Mouse (Mus musculus) lung, postnatal 36 days (tissue): Measurements from ENCODE around the gene Sigirr.

ENCODE experiments used
- DNase-seq: peaks from one replicate; pipeline ENCODE4 v3.0.0; 2022; ENCODE audit warnings: mixed read lengths

The Sigirr gene

DNA sequence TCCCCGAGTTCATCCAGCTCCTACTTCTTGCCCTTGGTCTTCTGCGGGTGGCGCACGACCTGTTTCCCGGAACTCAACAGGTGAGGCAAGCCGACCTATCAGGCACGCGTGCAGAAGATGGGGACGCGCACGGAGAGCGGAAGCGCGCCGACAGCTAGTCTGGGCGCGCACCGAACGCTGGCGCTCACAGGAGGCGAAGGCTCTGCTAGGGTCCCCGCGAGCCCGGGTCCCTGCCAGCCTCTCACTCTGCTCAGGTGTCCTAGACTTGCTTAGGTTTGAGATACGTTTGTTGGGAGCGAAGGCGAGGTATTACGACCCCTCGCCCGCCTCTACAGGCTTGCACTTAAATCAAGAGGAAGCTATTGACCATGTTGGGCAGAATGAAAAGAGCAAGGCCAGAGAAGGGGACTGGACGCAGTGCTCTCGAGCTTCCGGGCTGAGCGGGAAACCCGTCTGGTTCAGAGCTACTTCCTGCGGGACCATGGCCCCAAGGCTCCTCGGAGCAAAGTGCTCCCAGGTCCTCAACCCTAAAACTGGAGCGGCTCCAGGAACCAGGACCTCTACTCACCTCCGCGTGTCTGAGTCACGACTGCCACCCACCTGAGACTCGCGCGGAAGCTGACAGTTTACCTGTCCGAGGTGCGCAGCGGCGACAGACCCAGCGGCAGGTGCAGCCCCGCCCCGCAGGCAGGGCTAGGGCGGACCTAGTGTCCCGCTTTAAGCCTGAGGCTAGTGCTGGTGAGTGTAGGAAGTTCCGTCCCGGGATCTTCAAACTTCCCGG lies at the start of gene Sigirr:
TSS of gene Sigirr (minus strand) at position 662 of the 781 bp plus-strand sequence.
- peak; percentile 72 for DNase-seq

DNA sequence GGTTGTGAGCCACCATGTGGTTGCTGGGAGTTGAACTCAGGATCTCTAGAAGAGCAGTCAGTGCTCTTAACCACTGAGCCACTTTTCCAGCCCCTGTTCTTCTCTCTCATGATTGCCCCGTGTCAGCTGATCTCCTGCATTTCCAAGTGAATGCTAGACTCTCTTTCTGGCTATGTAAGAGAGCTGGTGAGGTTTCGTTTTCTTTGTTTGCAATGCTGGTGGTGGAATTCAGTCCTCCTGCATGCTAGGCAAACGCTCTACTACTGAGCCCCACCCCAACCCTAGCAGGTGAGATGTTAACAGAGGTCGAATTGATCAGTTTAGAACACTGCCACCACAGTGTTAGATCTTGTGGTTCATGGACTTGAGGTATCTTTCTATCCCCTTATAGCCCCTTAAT lies 48.3 kb upstream of the Sigirr start:
- no peak for DNase-seq

DNA sequence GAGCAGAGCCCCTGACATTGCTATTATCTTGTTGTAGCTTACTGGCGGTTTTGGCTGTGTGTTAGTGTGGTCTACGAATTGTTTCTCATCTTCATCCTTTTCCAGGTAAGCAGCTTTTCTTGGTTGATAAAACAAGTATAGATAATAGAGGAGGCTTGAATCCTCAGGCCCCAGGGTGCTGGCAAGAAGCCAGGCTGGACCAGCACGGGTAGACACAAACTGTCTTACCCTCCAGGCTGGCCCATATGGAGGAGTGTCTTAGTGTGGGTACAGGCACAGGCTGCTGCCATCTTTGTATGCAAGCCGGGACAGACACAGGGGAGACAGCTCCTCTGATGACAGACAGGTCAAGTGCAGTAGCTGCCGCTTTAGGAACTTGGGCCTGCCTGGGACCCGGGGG lies 46.7 kb upstream of the Sigirr start:
- no peak for DNase-seq

DNA sequence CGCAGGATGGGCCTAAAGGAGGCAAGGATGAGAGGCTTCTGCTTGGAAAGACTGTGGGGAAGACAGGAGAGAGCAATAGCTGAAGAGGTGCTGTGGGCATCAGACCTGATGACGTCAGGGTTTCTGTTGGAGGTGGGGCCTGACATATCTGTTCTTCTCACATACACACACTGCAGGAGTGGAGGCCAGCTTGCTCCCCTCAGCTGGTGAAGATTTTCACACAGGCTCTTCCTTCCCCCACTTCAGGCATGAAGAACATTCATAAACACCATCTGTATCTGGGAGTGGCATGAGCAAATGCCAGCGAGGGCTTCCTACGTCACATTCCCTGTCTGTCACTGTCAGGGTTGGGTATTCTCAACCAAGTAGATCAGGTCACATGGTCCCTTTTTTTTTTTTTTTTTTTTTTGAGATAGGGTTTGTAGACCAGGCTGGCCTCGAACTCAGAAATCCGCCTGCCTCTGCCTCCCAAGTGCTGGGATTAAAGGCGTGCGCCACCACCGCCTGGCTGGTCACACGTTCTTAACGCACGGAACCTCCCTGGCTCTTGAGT lies 45.7 kb upstream of the Sigirr start:
- no peak for DNase-seq

DNA sequence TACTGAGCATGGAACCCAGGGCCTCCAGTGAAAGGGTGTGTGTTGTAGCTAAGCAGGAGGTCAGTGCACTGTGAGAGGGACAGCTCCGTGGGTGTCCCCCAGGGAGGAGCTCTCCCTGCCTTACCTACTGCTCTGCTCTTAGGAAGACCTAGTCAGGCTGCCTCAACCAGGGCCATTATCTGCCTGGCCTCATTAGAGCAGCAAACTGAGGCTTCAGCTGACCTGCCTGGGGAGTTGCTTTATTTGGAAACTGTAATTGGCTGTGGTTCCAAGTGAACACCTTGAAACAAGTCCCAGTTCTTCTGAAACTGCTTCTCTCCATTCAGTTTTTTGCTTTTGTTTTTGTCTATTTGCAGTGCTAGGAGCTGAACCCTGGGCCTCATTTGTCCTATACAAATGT lies 45.0 kb upstream of the Sigirr start:
- DNase-seq = no peak

DNA sequence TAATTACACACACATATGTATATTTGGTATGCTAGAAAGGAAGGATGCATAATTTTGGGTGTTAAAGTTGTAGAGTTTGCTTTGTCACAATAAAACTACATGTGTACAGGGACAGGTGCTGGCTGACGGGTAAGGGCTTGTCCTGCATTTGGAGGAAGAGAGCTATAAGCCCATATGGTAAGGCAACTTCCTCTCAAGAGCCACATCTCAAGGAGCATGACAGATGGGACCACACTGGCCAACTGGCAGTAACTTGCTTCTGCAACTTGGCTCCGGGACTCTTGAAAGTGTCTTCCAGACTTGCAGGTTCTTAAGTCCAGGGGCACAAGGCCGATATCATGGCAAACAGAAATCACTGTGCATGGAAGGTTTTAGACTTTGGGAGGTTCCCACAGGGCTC lies 44.3 kb upstream of the Sigirr start:
- no peak for DNase-seq

DNA sequence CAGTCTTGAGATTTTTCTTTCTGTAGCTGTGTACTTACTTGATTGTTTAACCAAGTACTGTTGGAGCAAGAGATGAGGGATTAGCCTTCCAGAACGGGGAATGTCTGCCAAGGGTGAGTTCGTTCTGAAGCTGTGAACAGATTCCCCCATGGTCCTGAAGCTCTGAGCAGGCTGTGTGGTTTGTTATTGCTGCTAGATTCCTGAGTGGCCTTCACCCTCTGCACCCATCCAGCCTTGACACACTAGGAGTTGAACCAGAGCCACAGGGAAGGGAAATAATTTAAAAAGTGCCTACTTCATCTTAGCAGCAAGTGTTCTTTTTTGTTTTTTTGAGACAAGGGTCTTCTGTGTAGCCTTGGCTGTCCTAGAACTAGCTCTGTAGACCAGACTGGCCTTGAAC lies 43.5 kb upstream of the Sigirr start:
- no peak for DNase-seq

DNA sequence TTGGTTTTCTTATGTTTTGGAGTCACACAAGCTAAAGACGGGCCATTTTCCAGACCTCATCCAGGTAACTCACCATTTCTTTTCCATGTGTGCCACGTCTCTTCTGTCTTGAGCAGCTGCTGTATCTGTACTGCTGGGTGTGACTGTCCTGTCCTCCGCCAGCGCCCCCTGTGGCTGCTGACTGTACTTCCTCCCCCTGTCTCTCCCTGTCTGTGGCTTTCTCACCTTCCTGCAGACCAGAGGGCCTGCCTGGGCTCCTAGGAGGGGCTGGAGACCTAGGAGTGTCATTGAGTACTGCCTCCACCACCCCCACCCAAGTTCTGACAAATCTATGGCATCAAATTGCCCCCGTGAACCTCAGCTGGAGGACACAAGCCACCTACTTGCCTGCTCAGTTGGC lies 42.7 kb upstream of the Sigirr start:
- DNase-seq = peak; percentile 47

DNA sequence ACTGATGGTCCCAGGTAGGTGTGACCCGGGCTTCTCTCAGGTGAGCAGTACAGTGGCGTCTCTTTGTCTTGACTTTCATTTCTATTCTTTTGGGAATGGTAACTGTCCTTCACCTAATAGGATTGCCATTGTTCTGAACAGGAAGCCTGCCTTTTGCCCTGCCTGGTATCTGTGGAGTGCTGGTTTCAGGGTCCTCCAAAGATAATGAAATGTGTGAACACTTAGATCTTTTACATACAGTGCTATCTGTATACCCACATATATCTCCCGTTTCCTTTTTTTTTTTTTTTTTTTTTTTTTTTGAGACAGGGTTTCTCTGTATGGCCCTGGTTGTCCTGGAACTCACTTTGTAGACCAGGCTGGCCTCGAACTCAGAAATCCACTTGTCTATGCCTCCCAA lies 41.0 kb upstream of the Sigirr start:
- no peak for DNase-seq

DNA sequence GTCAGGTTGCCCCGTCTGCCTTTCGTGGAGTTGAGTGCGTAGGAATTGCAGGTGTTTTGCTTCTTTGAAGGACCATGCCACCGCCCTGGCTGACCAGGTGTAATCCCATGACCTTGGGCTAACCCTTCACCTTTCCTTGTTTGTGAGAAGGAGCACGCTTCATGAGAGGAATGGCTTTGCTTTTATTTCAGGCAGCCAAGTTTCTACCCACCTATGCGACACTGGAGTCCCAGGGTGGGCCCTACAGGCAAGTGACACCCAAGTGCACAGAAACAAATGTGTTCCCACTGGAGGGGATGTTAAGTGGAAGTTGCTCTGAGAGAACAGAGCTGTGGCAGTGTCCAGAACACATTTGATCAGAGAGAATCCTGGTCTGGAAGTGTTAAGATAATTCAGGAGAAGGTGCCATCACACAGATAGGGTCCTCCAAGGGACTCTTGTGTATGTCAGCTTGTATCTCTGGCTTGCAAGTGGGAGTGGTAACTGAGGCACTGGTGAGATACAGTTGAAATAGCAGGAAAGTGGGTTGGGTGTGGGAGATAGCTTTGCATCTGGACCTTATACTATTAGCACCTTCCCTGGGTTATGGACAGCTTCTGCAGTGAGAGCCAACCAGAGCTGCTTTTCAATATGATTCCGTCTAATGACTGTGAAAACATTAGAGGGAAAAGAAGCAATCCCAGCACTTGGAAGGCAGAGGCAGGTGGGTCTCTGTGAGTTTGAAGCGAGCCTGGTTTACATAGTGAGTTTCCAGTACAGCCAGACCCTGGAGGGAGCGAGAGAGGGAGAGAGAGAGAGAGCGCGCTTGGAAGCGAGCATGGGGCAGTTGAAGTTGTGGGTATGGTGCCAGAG lies 31.8 kb upstream of the Sigirr start:
- DNase-seq = no peak

DNA sequence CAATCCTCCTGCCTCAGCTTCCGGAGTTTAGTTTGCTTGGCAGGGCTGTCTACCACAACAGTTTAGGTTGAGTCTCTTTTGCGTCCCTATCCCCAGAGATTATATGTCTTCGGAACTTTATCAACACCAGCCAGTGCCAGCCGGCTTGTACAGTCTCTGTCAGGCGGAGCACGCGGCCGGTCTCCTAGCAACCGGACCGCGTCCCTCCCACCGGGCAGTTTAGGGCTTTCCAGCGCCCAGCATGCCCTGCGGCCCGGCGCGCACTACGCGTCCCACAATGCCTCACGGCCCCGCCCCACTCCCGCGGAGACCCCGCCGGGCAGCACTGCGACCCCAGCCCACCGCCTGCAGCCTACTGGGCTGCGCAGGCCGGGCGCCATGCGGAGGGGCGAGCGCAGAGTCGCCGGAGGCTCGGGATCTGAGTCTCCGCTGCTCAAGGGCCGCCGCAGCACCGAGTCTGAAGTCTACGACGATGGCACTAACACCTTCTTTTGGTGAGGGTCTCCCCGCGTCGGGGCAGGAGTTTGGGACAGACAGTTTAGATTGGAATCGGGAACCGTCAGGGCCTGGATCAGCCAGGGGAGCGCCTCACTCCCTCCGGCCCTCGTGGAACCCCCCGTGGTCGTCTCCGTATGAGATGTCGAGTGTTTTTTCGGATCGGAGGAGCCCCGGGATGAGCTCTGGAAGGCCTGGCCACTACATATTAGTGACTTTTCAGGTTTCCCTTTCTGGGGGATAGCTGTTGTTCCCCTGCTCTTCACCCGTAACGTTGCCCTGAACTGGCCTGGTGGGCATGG lies 30.9 kb upstream of the Sigirr start:
- peak; percentile 94 for DNase-seq

DNA sequence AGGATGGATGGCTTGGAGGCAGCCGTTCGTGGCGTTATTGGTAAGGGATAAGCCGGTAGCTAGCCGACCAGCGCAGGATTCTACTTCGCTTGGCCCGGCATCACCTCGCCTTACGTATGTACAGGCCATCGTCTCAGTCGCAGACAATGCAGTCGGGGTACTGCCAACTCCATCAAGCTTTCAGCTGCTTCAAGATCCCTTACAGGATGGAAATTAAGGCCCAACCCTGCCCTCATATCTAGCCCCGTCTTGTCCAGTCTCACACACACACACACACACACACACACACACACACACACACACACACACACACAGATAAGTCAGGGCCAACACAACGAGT lies 23.1 kb upstream of the Sigirr start:
- no peak for DNase-seq

DNA sequence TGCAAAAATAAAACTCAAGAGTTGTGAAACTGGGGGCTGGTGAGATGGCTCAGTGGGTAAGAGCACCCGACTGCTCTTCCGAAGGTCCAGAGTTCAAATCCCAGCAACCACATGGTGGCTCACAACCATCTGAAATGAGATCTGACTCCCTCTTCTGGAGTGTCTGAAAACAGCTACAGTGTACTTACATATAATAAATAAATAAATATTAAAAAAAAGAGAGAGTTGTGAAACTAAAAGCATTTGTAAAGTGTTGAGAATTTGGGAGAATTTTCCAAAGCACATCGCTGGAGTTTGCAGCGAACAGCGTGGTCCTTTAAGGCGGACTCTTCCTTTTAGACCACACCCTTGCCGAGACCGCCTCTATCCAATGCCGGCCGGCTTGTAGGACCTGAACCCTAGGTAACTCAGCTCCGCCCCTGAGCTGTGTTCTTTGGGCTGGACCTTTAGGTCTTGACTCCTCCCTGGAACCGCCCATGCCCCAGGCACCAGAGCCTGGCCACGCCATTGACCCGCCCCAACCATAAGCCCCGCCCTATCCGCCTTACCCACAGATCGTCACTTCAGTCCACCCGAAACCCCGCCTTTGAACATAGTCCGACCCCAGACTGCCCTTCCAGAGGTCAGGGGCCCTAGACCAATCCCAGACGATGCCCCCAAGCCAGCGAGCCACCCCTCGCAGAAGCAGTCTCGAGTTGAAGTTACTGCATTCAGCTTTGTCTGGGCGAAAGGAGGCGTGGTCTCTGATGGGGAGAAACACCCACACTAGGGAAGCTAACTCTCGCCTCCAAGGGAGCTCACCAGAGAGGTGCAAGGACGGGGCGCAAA lies 22.5 kb upstream of the Sigirr start:
- peak; percentile 99 for DNase-seq

DNA sequence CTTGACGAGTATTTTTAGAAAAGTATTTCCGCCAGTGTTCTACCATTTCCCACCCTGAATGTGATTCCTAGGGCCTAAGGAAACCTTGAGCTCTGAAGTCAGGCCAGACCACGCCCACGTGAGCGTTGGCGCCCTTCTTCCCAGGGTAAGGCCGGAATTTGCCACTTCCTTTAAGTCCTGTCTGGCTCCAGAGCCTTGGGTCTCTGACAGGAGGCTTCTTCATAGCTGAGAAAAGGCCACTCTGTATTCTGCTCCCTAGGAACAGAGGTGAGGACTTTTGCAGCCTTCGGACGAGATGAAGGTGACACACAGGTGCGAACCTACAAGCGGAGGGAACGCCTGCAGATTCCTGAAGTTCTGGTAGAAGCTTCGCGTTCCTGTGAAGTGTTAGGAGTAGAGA lies 21.9 kb upstream of the Sigirr start, which contains the start of gene Ptdss2:
TSS of gene Ptdss2 (plus strand) at position 138 of the 400 bp plus-strand sequence.
- DNase-seq = peak; percentile 82

DNA sequence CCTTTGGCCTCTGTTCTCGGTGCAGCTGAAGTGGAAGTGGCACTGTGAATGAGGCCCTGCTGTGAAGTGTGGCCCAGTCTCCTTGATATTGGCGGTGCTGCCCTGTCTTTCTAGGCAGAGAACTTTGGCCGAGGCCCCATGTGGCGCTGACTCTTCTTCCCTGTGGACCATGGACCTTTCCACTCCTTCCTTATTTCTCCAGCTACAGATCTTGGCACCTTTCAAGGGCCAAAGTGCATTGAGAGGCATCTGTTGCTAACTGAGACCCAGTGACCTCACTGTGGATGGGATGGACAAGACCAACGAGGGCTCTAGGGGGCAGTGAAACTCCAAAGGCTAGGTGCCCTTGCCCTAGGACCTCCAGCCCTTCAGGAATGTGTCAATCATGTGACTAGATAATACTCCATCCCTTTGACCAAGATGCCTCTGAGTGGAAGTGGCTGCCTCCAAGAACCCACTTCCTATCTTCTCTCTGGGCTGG lies 20.7 kb upstream of the Sigirr start:
- DNase-seq = peak; percentile 41

DNA sequence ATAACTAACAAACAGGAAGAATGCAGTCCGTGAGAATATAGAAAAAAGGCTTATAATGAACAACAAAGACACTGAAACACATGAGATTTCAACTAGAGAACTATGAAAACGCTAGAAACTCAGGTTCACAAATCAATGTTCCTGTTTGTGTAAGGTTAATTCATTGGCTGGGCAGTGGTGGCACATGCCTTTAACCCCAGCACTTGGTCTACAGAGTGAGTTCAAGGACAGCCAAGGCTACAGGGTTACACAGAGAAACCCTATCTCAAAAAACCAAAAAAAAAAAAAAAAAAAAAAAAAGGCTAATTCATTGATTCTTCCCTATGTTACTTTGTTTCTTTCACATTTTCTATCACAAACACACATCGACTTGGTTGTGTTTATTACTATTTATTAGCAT lies 20.2 kb upstream of the Sigirr start:
- no peak for DNase-seq

DNA sequence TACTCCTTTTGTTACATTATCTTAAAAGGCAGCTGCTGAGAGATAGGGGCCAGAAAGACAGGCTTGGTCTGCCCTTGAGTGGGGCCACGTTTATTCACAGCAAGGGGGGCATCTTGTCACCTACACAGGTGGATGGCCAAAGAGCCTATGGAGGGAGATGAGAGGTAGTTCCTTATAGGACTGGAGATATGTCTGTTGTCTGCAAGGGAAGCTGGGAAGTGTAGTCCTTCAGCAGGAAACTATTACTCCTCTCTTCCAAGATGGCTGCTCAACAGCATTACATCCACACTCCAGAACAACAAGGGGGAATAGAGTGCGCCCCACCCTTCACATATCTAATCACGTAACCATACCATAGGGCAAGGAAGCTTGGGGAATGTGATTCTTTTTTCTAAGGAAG lies 19.1 kb upstream of the Sigirr start:
- no peak for DNase-seq

DNA sequence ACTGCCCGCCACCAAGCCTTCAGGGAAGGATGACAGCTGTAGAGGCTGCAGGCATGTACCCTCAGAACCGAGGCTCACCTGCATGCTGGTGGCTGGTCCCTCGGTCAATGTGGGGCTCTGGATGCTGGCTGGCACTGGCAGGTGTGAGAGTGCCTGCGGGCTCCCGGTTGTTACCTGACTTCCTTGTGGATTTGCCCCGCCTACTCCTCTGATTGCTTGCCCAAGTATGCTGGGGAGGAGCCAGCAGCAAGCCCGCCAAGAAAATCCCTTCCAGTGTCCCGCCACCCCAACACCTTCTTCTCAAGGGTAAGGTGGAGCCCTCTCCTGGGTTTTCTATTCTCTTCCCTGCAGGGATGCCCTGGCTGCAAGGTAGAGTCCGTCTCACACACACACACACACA lies 17.3 kb upstream of the Sigirr start, which contains the start of gene Ano9:
TSS of gene Ano9 (minus strand) at position 171 of the 400 bp plus-strand sequence.
- peak; percentile 61 for DNase-seq

DNA sequence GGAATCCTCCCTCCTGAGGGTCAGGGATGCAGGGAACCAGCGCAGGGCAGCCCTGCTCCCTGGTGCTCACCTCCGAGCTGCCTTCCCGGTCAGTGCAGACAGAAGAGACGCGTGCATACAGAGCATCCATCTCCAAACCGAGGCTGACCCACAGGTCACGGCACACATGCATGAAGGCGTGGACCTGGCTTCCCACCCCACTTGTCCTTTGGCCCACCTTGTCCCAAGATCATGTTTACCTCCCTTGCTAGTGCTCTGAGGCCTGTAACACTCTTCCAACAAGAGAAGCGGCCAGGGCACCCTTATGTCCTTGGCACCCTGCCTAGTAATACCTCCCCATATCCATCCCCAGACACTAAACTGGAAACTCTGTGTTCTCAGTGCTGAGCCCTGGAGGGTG lies 15.5 kb upstream of the Sigirr start:
- no peak for DNase-seq

DNA sequence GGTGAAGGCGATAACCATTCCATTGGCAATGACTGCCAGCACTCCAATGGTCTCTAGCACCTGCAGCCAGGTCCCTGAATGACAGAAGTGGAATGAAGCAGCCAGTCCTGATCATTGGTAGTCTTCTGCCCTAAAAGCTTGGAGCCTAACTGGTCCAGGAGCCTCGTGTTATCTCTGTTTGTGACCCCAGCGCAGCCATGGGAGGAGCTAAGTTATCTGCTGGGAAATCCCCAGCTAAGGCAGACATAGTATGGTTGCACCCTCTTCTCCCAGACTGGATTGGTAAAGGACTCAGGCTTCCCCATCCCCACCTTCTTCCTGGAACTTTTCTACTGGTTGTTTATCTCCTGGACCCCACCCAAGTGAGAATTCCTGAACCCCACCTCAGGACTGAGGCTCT lies 2.8 kb upstream of the Sigirr start:
- DNase-seq = no peak

DNA sequence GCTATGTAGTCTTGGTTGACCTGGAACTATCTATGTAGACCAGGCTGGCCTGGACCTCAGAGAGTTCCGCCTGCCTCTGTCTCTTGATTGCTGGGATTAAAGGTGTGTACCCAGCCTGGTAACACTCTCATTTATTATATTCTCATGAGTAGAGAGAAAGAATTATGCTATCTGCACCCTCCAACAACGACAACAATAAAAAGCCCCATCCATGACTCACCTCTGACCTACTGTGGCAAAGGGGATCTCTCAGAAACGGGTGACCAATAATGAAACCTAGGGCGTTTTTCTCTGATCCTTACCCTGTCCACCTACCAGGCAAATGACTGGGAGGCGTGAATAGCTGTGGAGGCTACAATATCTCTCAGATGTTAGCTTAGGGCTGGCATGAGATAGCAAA lies 3.2 kb downstream of the Sigirr start:
- DNase-seq = no peak

DNA sequence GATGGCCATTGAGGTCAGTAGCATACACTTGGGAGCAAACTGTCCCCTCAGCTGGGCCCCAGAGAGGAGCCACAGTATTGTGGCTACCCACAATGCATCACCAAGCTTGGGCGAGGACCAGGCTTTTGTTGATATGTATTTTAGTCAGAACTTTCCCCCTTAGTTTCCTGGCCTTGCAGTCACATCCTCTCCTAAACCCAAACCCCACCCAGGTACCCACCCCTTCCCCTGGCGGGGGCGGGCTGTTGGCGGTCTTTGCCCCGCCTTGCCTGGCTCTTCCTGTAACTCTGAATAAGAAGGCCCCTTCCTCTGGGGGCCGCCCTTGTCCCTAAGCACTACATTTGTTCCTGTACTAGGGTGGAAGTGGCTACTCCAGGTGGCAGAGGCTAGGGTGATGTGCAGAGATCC lies 3.7 kb downstream of the Sigirr start:
- peak; percentile 89 for DNase-seq
